Mouse (Mus musculus): ENCODE measurements around the gene Ptprh.

DNA sequence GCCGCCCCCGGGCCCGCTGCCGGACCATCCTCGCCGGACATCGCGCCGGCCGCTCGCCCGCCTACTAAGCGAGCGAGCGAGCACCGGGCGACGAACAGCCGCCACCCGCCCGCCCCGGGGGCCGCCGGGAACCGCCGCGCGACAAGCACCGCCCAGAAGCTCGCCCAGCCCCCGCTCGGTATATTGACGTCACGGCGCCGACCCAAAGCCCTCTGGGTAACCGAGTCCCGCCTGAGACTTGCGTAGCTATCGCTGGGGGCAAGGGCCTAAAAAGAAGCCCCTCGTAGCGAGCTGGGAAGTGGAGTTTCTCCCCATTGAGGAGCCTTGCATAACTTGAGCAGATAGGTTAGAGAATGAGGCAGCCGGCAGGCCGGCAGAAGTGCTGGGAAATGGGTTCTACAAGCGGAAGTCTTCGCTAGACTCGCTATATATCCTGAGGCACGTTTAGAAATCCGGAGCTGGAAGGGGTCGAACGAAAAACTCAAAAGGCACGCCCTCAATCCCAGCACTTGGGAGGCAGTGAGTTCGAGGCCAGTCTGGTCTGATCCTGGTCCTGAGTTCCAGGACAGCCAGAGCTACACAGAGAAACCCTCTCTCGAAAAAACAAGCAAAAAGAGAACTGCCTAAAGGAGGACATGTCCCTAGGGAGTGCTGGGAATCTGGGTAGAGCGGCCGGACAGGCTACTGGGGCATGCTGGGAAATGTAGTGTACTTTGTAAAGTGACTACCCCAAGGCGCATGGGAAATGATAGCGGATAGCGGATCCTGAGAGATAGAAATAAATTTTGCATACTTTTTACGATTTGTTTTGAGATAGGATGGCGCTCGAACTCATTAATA is 102.1 kb downstream of the Ptprh start, which contains the start of gene Ppp1r12c:
- TF ChIP-seq CTCF (IDR thresholded peaks at IDR 0.05; ENCODE audit: insufficient read depth, low read length) = no peak
- TF ChIP-seq POLR2A (IDR thresholded peaks at IDR 0.05; ENCODE audit: borderline replicate concordance, extremely low read depth, low read depth, low read length) = peak; percentile 74; the same call in 1 of the 2 replicates

Measured in lung, adult 2 months (tissue).